Mouse (Mus musculus) forelimb bud, embryonic 11.5 days (tissue): ENCODE results near the gene Psrc1.

Experiments
- DNase-seq: peaks from one replicate; pipeline ENCODE4 v3.0.0-alpha.2; 2012; ENCODE audit warnings: low read depth, low spot score

Gene Psrc1

DNA sequence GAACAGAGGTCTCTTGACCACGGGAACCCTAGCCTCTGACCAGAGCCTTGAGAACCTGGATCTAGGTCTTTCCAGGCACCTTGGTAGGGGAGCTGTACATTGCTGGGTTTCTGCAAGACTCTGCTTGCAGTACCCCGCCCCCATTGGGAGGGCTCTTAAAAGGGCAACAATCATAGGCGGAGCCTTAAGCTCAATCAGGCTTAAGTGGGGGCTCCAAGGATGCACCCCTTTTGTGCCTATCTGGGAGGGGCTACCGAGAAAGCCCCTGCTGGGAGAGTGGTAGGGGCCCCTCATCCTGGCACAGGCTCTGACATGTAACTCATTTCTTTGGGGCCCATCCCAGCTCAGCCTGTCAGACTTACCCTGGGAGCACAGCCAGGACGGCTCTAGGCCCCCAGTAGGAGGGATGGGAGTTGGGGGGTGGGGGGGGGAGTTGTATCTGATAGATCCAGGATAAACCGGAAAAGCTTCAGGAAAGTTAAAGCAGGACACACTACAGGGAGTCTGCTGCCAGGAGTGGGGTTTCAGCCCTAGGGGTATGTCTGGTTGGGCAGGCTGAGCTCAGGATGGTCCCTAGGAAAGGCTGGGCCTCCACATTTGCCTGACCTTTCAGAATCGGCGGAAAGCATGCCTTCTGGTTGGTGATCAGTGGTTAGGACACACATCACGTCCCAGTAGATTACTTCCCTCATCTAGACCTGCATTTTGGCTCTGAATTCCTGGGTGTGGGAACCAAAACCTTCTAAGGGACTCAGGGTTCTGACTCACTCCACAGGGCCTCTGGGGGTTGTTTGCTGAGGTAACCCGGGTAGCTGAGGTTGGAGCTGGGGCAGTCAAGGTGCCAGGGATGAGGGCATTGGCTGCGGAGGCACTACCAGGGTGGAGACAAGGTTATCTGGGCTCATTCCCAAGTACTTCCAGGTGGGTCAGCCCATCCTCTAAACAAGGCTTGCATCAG, 40.5 kb downstream of the Psrc1 start:
- peak; percentile 39 for DNase-seq

GRCm38 (mm10) chr3:108424944-108425623, 41.4 kb downstream of the Psrc1 start:
- no peak for DNase-seq

- no peak for DNase-seq
Observed at GRCm38 (mm10) chr3:108425624-108426018, 42.0 kb downstream of the Psrc1 start.

DNA sequence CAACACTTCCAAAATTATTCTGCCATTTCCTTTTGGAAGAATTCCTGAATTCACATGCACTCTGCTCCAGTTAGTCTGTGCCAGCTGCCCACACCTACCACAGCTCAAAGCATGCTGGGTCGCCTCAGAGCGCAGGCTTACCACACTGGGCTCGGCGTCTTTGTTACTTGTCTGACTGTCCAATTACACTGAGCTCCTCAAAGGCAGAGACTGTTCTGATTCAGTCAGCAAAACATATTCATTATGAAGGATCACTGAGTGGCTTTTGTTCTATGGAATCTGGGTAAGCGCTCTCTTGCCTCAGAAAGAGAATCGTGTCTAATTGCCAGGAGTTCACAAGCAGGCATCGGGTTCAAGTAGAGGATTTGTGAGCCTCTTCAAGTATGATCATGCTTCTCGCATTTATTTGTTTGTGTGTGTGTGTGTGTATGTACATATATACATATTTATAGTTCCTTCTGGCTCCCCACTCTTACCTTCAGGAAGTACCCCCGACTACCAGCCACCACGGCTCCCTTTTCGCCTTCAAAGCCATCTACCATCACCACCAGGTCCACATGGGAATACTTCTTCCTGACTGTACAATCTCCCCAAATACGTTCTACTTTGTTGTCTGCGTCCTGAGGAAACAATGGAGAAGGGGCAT, 49.0 kb downstream of the Psrc1 start:
- no peak for DNase-seq

GRCm38 (mm10) chr3:108433188-108433880, 49.7 kb downstream of the Psrc1 start:
- DNase-seq = no peak

GRCm38 (mm10) chr3:108433881-108434495, 50.3 kb downstream of the Psrc1 start:
- DNase-seq = no peak

DNA sequence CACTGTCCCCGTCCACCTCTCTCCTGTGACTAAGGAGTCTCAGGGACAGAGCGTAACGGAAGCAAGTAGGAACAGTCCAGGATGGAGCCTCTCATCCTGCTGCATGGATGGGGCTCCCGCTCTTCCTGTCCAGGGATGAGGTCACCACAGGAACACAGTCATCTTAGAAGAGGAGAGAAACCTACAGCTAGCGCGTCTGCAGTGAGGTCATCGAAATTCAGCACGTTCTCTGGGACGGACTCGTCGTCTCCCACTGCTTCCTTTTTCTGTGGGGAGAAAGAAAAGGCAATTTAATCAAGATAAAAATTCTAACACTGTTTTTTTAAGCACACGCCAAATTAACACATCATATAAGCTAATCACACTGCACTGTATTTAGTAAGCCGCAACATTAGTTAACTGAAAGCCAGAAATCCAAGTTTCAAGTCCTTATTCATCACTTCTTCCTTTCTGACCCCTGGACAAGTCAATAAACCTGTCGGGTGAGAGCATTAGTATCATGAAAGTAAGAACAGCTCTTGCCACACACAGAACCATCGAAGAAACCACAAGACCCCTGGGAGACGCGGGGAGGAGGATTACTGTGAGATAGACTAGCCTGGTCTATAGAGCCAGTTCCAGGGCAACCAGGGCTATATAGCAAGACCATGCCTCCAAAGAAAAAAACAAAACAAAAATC, 52.2 kb downstream of the Psrc1 start:
- DNase-seq = no peak

DNA sequence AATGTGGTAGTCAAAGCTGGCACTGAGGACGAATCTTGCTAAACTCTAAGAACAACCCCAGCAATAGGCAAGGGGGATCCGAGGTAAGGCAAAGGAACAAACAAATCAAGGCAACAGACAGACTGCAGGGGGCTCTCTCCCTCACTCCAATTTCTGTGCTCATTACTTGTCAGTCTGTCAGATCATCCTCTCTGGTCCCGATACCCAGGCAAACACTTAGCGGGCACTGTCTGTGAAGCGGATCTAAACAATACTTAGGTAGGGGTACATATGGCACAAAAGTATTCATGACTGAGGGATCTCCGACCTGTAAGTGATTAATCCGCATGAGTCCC, 52.7 kb downstream of the Psrc1 start:
- DNase-seq = no peak
